Mouse (Mus musculus) heart, adult 18-20 months (tissue): ENCODE measurements around the gene Syne2. TPM values are rescaled to one million over a fixed set of nuclear protein-coding genes. Genes with fewer than 3 reads are reported as not detected.
A peak's percentile ranks its signal among the peaks of the same experiment; 100 is the strongest.

Source experiments
- DNase-seq, 2 experiments: peaks; one replicate each; pipeline ENCODE4 v3.0.0; 2021 to 2022; ENCODE audit warnings: mixed read lengths in 1 of 2
- total RNA-seq, 2 experiments: library from RNA; stranded (reverse); gene quantifications; 2 replicates each; pipeline ENCODE4 v1.2.3; 2021

Syne2 gene
- total RNA-seq, 2 experiments from 2014 or later: 26.7 to 31.4 TPM

- no peak for DNase-seq
Measured at GRCm38 (mm10) chr12:76047921-76048320, 230.0 kb downstream of the Syne2 start.

- DNase-seq: no peak
Measured at GRCm38 (mm10) chr12:76048672-76049071, 230.7 kb downstream of the Syne2 start.

GRCm38 (mm10) chr12:76049343-76049742 is 231.4 kb downstream of the Syne2 start:
- DNase-seq: no peak

GRCm38 (mm10) chr12:76051879-76052278 is 233.9 kb downstream of the Syne2 start:
- DNase-seq: no peak

- no peak for DNase-seq
Measured at GRCm38 (mm10) chr12:76054653-76055052, 236.7 kb downstream of the Syne2 start.

- DNase-seq: no peak
Measured at GRCm38 (mm10) chr12:76063001-76063400, 245.1 kb downstream of the Syne2 start.

- DNase-seq: no peak
Measured at GRCm38 (mm10) chr12:76070386-76070785, 252.5 kb downstream of the Syne2 start.

GRCm38 (mm10) chr12:76071935-76072849 is 254.3 kb downstream of the Syne2 start:
- peak; percentile 38 to 41 for DNase-seq

- no peak for DNase-seq
Measured at GRCm38 (mm10) chr12:76073066-76073826, 255.3 kb downstream of the Syne2 start.

GRCm38 (mm10) chr12:76073981-76074380 is 256.0 kb downstream of the Syne2 start:
- DNase-seq: no peak

GRCm38 (mm10) chr12:76080876-76081556 is 263.1 kb downstream of the Syne2 start:
- no peak for DNase-seq

GRCm38 (mm10) chr12:76081557-76082211 is 263.8 kb downstream of the Syne2 start:
- no peak for DNase-seq

GRCm38 (mm10) chr12:76085066-76085465 is 267.1 kb downstream of the Syne2 start:
- DNase-seq: no peak

- no peak for DNase-seq
Measured at GRCm38 (mm10) chr12:76085956-76086905, 268.3 kb downstream of the Syne2 start.

GRCm38 (mm10) chr12:76087025-76087424 is 269.1 kb downstream of the Syne2 start:
- DNase-seq: no peak

GRCm38 (mm10) chr12:76092789-76093466 is 275.0 kb downstream of the Syne2 start:
- DNase-seq: no peak

GRCm38 (mm10) chr12:76093613-76094588 is 276.0 kb downstream of the Syne2 start:
- DNase-seq: no peak

- no peak for DNase-seq
Measured at GRCm38 (mm10) chr12:76095117-76096035, 277.4 kb downstream of the Syne2 start.
